Mouse (Mus musculus) CH12.LX (cell line): ENCODE results near the gene Cacng4. TPM values are rescaled to one million over a fixed set of nuclear protein-coding genes. Genes with fewer than 3 reads are reported as not detected.

Source experiments
- DNase-seq: peaks from one replicate; pipeline ENCODE4 v3.0.0-alpha.2; 2013; ENCODE audit errors: extremely low read depth
- H3K27ac ChIP-seq: 2 replicates; pipeline ENCODE4 v1.5.1; 2012; ENCODE audit warnings: low read depth, mild to moderate bottlenecking, control low read depth, moderate library complexity; ENCODE audit not compliant: insufficient read depth
- H3K27me3 ChIP-seq: replicated peaks from 2 replicates; pipeline ENCODE3; 2012; ENCODE audit warnings: inconsistent platforms
- H3K36me3 ChIP-seq, 2 experiments: replicated peaks in 1 of 2; 2 replicates each; pipeline versions ENCODE3 to v1.6.1; 2012; ENCODE audit warnings: inconsistent platforms in 1 of 2, low read length in 1 of 2, mild to moderate bottlenecking in 1 of 2, mixed read lengths in 1 of 2, moderate library complexity in 1 of 2; ENCODE audit not compliant: control insufficient read depth in 1 of 2, insufficient read depth in 1 of 2
- H3K4me1 ChIP-seq, 2 experiments: 2 replicates each; pipeline ENCODE4 v1.6.1; 2012; ENCODE audit warnings: inconsistent platforms in 1 of 2, moderate library complexity in 1 of 2; ENCODE audit not compliant: insufficient read depth in 2 of 2, control insufficient read depth in 1 of 2
- H3K4me2 ChIP-seq: 2 replicates; pipeline ENCODE4 v1.6.1; 2012; ENCODE audit warnings: low read depth, mild to moderate bottlenecking, control low read depth; ENCODE audit not compliant: poor library complexity, insufficient read depth, severe bottlenecking
- H3K4me3 ChIP-seq, 3 experiments: fragments of 150-350 bp in 1 of 3; sonication (generic) in 1 of 3; replicated peaks in 1 of 3; 2 replicates each; pipeline versions ENCODE3 to v1.5.1; 2011 to 2012; ENCODE audit warnings: low read depth in 2 of 3, low read length in 2 of 3, mild to moderate bottlenecking in 2 of 3, moderate library complexity in 2 of 3, control low read depth in 1 of 3, improper control_type of control experiment in 1 of 3, inconsistent platforms in 1 of 3, mixed read lengths in 1 of 3; ENCODE audit not compliant: poor library complexity in 1 of 3
- H3K79me2 ChIP-seq: replicated peaks from 2 replicates; pipeline ENCODE4 v1.6.1; 2012; ENCODE audit warnings: mild to moderate bottlenecking, moderate library complexity; ENCODE audit not compliant: control insufficient read depth, poor library complexity, insufficient read depth, severe bottlenecking; ENCODE audit errors: extremely low read depth
- H3K9ac ChIP-seq: 2 replicates; pipeline ENCODE4 v1.6.1; 2012; ENCODE audit warnings: low read depth, mild to moderate bottlenecking, control low read depth, moderate library complexity; ENCODE audit not compliant: insufficient read depth
- H3K9me3 ChIP-seq: replicated peaks from 2 replicates; pipeline ENCODE3; 2012; ENCODE audit warnings: low read length, inconsistent platforms, mixed read lengths
- BHLHE40 ChIP-seq: IDR thresholded peaks from 2 replicates; pipeline ENCODE4 v1.6.1; 2011; ENCODE audit warnings: mild to moderate bottlenecking, low read depth, low read length, improper control_type of control experiment
- CHD1 ChIP-seq: IDR thresholded peaks from 2 replicates; pipeline ENCODE4 v1.6.1; 2012; ENCODE audit warnings: low read depth, low read length, improper control_type of control experiment, inconsistent platforms
- CTCF ChIP-seq, 2 experiments: IDR thresholded peaks in 1 of 2; conservative IDR thresholded peaks in 1 of 2; 2 replicates each; pipeline ENCODE4 v1.5.1; 2011 to 2012; ENCODE audit warnings: low read depth in 2 of 2, low read length in 2 of 2, improper control_type of control experiment in 1 of 2, inconsistent platforms in 1 of 2, mild to moderate bottlenecking in 1 of 2, moderate library complexity in 1 of 2
- EP300 ChIP-seq: IDR thresholded peaks from 2 replicates; pipeline ENCODE4 v1.6.1; 2011; ENCODE audit warnings: low read length, improper control_type of control experiment
- HCFC1 ChIP-seq: IDR thresholded peaks from 2 replicates; pipeline ENCODE4 v1.6.1; 2012; ENCODE audit warnings: low read depth, mild to moderate bottlenecking, inconsistent platforms, low read length, improper control_type of control experiment
- KAT2A ChIP-seq: IDR thresholded peaks from 2 replicates; pipeline ENCODE4 v1.6.1; 2012; ENCODE audit warnings: low read length, improper control_type of control experiment, inconsistent platforms; ENCODE audit not compliant: insufficient replicate concordance
- MAFK ChIP-seq: IDR thresholded peaks from 2 replicates; pipeline ENCODE4 v1.6.1; 2011; ENCODE audit warnings: low read length, improper control_type of control experiment; ENCODE audit not compliant: insufficient replicate concordance
- MEF2A ChIP-seq: IDR thresholded peaks from 2 replicates; pipeline ENCODE4 v1.6.1; 2014; ENCODE audit warnings: low read depth, mild to moderate bottlenecking, inconsistent platforms, low read length, improper control_type of control experiment, borderline replicate concordance
- NRF1 ChIP-seq: IDR thresholded peaks from 2 replicates; pipeline ENCODE4 v1.6.1; 2014; ENCODE audit warnings: low read depth, mild to moderate bottlenecking, inconsistent platforms, low read length, improper control_type of control experiment, moderate library complexity
- POLR2A ChIP-seq: IDR thresholded peaks from 2 replicates; pipeline ENCODE4 v1.6.1; 2011; ENCODE audit warnings: low read depth, mild to moderate bottlenecking, improper control_type of control experiment, low read length
- RAD21 ChIP-seq: IDR thresholded peaks from 2 replicates; pipeline ENCODE4 v1.6.1; 2011; ENCODE audit warnings: low read depth, mild to moderate bottlenecking, low read length, improper control_type of control experiment, moderate library complexity
- RCOR1 ChIP-seq: conservative IDR thresholded peaks from 2 replicates; pipeline ENCODE4 v1.6.1; 2012; ENCODE audit warnings: low read depth, mild to moderate bottlenecking, inconsistent platforms, low read length, improper control_type of control experiment
- SIN3A ChIP-seq: IDR thresholded peaks from 2 replicates; pipeline ENCODE4 v1.6.1; 2012; ENCODE audit warnings: low read length, improper control_type of control experiment, inconsistent platforms
- SMC3 ChIP-seq: IDR thresholded peaks from 2 replicates; pipeline ENCODE4 v1.6.1; 2011; ENCODE audit warnings: low read depth, low read length, improper control_type of control experiment
- TBP ChIP-seq: conservative IDR thresholded peaks from 2 replicates; pipeline ENCODE4 v1.6.1; 2011; ENCODE audit warnings: low read depth, low read length, improper control_type of control experiment
- UBTF ChIP-seq: IDR thresholded peaks from 2 replicates; pipeline ENCODE4 v1.6.1; 2012; ENCODE audit warnings: low read depth, mild to moderate bottlenecking, inconsistent platforms, low read length, improper control_type of control experiment, moderate library complexity
- USF1 ChIP-seq: IDR thresholded peaks from 2 replicates; pipeline ENCODE4 v1.6.1; 2014; ENCODE audit warnings: low read depth, mild to moderate bottlenecking, inconsistent platforms, low read length, improper control_type of control experiment
- ZNF384 ChIP-seq: IDR thresholded peaks from 2 replicates; pipeline ENCODE4 v1.6.1; 2012; ENCODE audit warnings: low read depth, low read length, improper control_type of control experiment, inconsistent platforms
- dilution Hi-C: fragments of 300-500 bp; cut with MboI; formaldehyde crosslinking; loops from 2 replicates; pipeline ENCODE4 v1.14.3; 2020; ENCODE audit warnings: low sequenced_read_pairs; ENCODE audit not compliant: extremely low pct_unique_long_range_greater_than_20kb, extremely low pct_ligation_motif_present
- in situ Hi-C: fragments of 300-500 bp; cut with MboI; formaldehyde crosslinking; loops from 3 replicates; pipeline ENCODE4 v1.14.3; 2019; ENCODE audit warnings: low sequenced_read_pairs, low pct_ligation_motif_present, low pct_unique_long_range_greater_than_20kb, mixed read lengths
- polyA plus RNA-seq: library from polyadenylated mRNA; unstranded; fragments of >175 nt; gene quantifications from 2 replicates; pipeline ENCODE4 v1.2.1, GENCODE M21; 2012; ENCODE audit warnings: low read depth; ENCODE audit not compliant: insufficient read length
- total RNA-seq, 2 experiments: library from RNA; depleted of rRNA; stranded (reverse); fragments of 300-350 nt in 1 of 2; fragments of >200 nt in 1 of 2; gene quantifications; 2 replicates each; pipeline ENCODE4 v1.2.3; 2012 to 2014

The Cacng4 gene
- total and polyA plus RNA-seq, 3 experiments: not detected

DNA sequence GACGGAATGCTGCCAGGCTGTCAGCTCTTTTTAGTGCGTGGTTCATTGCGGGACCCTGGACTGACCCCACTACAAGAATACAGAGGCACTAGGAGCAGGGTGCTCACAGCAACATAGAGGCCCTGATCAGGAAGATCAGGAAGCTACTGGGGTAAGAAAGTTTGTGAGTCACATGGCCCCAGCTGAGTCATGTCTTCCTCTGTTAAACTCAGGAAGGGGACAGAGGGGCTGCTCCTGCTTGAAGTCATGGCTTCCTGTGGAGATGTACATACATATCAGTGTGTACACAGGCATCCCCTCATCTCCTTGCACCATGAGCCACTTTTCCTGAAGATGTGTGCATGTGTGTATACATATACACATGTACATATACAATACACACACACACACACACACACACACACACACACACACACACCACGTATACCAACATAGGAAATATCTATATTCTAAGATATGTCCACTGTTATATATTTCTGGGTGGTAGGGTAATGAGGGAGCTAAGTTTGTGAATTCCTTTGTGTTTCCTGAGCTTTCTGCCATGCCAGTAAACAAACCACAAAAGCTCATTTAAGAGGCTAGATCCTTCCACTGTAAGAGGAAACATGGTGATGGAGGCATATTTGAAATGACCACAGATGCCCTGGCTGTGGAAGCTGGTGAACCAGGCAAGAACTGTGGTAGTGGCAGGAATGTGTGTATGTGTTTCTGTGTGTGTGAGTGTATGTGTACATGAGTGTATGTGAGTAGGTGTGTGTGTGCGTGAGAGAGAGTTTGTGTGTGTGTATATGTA is 45.9 kb downstream of the Cacng4 start:
- no peak overlapping the region for H3K4me3 ChIP-seq

DNA sequence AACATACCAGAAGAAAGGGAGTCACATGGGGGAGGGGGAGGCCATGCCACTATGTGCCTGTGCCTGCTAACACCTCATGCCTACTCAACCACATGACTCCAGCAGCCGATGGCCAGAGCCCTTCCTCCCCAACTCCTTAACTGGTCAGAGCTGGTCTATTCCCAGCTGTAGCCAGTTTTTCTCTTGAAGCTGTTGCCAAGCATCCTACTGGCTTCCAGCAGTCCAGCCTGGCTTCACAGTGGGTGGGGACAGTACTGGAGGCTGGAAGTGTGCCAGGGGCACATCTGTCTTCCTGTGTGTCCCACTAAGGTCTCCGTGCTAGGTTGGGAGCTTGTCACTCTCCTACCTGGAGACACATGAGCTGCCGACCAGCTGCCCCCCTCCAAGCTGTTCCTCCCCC is 51.3 kb downstream of the Cacng4 start:
- no peak for DNase-seq
- Histone ChIP-seq H3K27me3 (no peaks in the 10 kb centered on the region), H3K27ac (no peak overlapping the region), H3K79me2 (no peaks in the 10 kb centered on the region), H3K36me3 (no peaks in the 10 kb centered on the region), H3K4me3 (no peak overlapping the region), H3K9me3 (no peaks in the 10 kb centered on the region), H3K4me2 (no peak overlapping the region), H3K4me1 (peaks cover 8 to 26% of the 10 kb centered on the region in 2 experiments), H3K9ac (no peak overlapping the region)
- in situ Hi-C loops (no loop called here), dilution Hi-C loops (no loop called here)
- TF ChIP-seq CTCF (conservative IDR thresholded peaks at IDR 0.05 in 1 of 2, IDR thresholded peaks at IDR 0.05 in 1 of 2; ENCODE audit: low read depth in 2 of 2, low read length in 2 of 2) (no peak), MEF2A (no peak), MAFK (no peak), SIN3A (no peak), HCFC1 (no peak)

More for the DNA sequence above, 45.9 kb downstream of the Cacng4 start:
- Histone ChIP-seq H3K4me2 (no peak overlapping the region), H3K9me3 (no peaks in the 10 kb centered on the region), H3K27ac (no peak overlapping the region), H3K9ac (no peak overlapping the region), H3K36me3 (no peaks in the 10 kb centered on the region), H3K79me2 (no peaks in the 10 kb centered on the region), H3K27me3 (no peaks in the 10 kb centered on the region), H3K4me1 (peaks cover 0 to 6% of the 10 kb centered on the region in 2 experiments; a peak in 2 of 4 replicates)
- in situ Hi-C loops: no loop called here
- DNase-seq: peak; percentile 13
- dilution Hi-C loops: no loop called here
- no peak for TF ChIP-seq RAD21
- peak; percentile 7; the same call in 1 of the 2 replicates for TF ChIP-seq USF1
- TF ChIP-seq MEF2A: no peak
- no peak for TF ChIP-seq UBTF
- no peak for TF ChIP-seq ZNF384
- TF ChIP-seq POLR2A: no peak
- no peak for TF ChIP-seq SMC3

DNA sequence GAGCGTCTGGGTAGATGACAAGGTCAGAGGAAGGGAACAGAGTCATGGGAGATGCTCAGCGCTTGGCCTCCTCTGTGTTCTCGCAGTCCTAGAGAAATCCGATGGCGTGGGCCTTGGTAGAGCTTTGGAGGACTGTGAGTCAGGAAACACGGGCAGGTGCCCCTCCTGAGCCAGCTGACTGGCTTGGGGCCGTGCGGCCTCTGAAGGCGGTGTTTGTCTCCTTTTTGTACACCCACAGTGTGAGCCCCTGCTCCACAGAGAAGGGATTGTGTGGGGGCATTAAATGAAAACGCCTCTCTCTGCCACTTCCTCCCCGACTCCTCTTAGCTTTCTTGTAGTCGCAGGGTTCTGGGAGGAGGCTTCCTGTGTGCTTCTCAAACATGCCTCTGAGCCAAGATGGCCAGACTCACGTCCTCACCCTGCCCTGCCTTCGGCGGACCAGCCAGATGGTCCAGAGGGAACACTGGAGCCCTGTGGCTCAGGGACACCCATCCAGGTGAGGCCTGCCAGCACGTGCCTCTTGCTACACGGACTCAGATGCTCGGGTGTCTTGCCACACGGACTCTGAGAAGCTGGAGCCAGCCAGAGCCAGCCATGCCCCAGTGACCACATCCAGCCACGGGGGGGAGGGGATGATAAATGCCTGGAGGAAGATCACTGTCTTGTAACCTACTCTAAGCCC is 55.8 kb downstream of the Cacng4 start:
- Histone ChIP-seq H3K27ac (no peak overlapping the region), H3K9ac (no peak overlapping the region), H3K9me3 (no peaks in the 10 kb centered on the region), H3K4me3 (no peak overlapping the region), H3K79me2 (no peaks in the 10 kb centered on the region), H3K27me3 (no peaks in the 10 kb centered on the region), H3K4me1 (peaks cover 8 to 23% of the 10 kb centered on the region in 2 experiments), H3K36me3 (no peaks in the 10 kb centered on the region), H3K4me2 (no peak overlapping the region)
- dilution Hi-C loops: no loop called here
- DNase-seq: no peak
- TF ChIP-seq KAT2A (no peak), BHLHE40 (no peak), CTCF (conservative IDR thresholded peaks at IDR 0.05 in 1 of 2, IDR thresholded peaks at IDR 0.05 in 1 of 2; ENCODE audit: low read depth in 2 of 2, low read length in 2 of 2) (no peak), EP300 (no peak), TBP (no peak), RCOR1 (no peak), NRF1 (no peak), CHD1 (no peak), USF1 (no peak)
- in situ Hi-C loops: no loop called here
